Mouse (Mus musculus) layer of hippocampus, adult 9-10 months (tissue): ENCODE measurements around the gene LTO1.

Experiments
- DNase-seq: peaks from one replicate; pipeline ENCODE4 v3.0.0; 2022; ENCODE audit warnings: low spot score

LTO1 gene

GRCm38 (mm10) chr7:144940003-144940571 is 25.2 kb downstream of the LTO1 start:
- no peak for DNase-seq

- no peak for DNase-seq
Measured at GRCm38 (mm10) chr7:144940585-144940984, 25.7 kb downstream of the LTO1 start.

- no peak for DNase-seq
Measured at GRCm38 (mm10) chr7:144941242-144941831, 26.4 kb downstream of the LTO1 start.

GRCm38 (mm10) chr7:144942071-144942743 is 27.3 kb downstream of the LTO1 start:
- DNase-seq, result no peak

- no peak for DNase-seq
Measured at GRCm38 (mm10) chr7:144942744-144943135, 27.8 kb downstream of the LTO1 start.

GRCm38 (mm10) chr7:144943254-144943653 is 28.4 kb downstream of the LTO1 start:
- no peak for DNase-seq

- no peak for DNase-seq
Measured at GRCm38 (mm10) chr7:144958509-144959395, 43.9 kb downstream of the LTO1 start.

GRCm38 (mm10) chr7:144963911-144964310 is 49.0 kb downstream of the LTO1 start:
- no peak for DNase-seq

- DNase-seq, result no peak
Measured at GRCm38 (mm10) chr7:144964316-144964715, 49.4 kb downstream of the LTO1 start.

GRCm38 (mm10) chr7:144965893-144966292 is 51.0 kb downstream of the LTO1 start:
- no peak for DNase-seq

GRCm38 (mm10) chr7:144970997-144971768 is 56.3 kb downstream of the LTO1 start:
- no peak for DNase-seq

- no peak for DNase-seq
Measured at GRCm38 (mm10) chr7:144971769-144972168, 56.9 kb downstream of the LTO1 start.

GRCm38 (mm10) chr7:144973461-144973860 is 58.6 kb downstream of the LTO1 start:
- DNase-seq, result no peak

GRCm38 (mm10) chr7:144977121-144977520 is 62.2 kb downstream of the LTO1 start:
- no peak for DNase-seq

- DNase-seq, result no peak
Measured at GRCm38 (mm10) chr7:144979814-144980213, 64.9 kb downstream of the LTO1 start.
